Mouse (Mus musculus): ENCODE data around the gene Ddb2.

Gene Ddb2

DNA sequence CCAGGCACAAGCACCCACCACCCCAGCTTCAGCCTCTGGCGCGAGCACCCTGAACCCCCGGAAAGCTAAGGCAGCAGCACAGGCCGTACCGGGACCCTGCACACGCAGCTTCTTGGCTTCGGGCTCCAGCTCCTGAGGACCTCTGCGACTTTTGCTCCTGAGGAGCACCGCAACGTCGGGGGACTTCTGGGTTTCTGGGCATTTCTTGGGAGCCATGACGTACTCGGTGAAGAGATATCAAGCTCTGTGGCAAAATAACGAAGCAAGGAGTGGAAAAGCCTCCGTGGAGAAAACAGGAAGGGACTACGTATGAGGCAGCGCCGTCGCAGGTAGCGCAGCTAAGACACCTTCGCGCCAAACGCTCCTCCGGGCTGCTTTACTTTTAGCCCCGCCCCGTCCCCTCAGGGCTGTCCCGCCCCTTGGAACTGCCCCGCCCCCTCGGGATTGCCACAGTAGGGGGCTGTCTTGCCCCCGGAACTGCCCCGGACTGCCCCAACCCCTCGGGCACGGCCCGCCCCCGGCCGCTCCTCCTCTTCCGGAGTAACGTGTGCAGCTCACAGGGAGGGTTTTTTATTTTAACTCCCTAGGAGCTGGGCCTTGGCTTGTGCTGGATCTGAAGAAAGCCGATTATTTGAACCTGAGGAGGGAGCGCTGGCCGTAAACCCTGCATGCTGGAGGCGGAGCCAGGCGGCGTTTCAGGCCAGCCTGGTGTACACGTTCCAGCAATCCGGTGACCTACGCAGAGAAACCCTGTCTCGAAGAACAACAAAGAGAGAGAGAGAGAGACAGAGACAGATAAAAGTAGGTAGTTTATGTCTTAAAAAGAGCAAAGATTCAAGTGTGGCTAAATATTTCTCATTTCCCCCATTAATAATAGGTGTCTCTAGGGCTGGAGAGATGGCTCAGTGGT, at the start of gene Ddb2:
Gene Ddb2 (minus strand): TSS at position 382 of the 910 bp plus-strand sequence.
- in situ Hi-C loops (cut with MboI; ENCODE audit: unreplicated experiment in 2 of 2), result no loop called here

DNA sequence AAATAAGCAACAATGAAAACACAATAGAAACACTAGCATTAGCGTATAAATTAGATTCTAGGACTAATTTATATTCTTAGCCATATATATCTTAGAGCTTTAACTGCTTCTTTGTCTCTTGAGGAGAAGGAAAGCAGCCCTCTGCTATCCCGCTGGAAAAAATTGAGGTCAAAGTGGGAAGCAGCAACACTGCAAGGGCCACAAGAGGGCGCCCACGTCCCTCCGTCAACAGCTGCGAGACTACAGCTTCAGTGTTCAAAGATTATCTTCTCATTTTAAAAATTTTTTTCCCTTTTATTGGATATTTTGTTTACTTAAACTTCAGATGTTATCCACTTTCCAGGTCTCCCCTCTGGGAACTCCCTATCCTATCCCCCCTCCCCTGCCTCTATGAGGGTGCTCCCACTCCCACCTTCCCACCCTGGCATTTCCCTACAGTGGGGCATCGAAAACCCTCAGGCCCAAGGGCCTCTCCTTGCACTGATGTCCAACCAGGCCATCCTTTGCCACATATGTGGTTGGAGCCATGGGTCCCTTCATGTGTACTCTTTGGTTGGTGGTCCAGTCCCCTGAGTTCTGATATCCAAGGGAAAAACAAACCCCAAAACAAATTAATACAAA, 49.2 kb upstream of the Ddb2 start:
- in situ Hi-C loops (cut with MboI; ENCODE audit: unreplicated experiment in 2 of 2), result loop anchor here (5.0 to 25.0 kb wide), 2 partner anchors 196 to 626 kb away; no protein-coding TSS in a partner anchor

DNA sequence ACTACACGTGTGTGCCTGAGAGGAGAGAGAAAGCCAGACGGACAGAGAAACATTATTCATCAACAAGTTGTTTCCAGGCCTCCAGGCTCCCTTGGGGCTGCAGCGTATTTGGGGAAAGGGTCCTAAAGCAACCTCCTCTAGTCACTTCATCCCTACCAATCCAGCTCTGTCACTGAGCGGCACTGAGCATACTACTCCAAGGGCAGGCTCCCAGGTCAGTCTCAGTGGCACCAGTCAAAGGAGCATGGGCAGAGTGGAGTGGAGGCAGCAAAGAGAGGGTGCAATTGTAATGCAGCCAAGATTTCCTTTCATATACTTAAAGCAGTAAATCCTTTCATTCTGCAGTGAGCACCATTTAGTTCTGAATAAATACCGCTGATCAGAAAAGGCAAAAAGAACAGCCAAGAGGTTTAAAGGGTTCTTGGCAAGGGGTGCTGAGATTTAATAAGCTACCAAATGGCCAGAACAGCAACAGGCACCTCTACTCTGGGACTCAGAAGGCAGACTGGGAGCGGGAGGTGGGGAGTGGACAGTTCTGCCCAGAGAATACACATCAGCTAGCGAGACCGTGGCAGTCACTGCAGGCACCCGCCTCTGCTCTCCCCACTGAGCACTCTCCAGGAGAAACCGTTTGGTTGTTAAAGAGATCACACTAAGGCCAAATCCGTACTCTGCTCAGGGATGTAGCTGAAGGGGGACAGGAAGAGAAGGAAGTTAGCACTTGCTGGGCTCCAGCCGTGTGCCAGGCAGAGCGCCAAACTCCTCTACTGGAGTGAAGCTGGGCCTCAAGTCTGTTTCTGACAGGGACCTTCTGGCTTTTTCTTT, 47.8 kb upstream of the Ddb2 start:
- in situ Hi-C loops (cut with MboI; ENCODE audit: unreplicated experiment in 2 of 2), result loop anchor here (5.0 to 25.0 kb wide), 2 partner anchors 198 to 628 kb away; no protein-coding TSS in a partner anchor

DNA sequence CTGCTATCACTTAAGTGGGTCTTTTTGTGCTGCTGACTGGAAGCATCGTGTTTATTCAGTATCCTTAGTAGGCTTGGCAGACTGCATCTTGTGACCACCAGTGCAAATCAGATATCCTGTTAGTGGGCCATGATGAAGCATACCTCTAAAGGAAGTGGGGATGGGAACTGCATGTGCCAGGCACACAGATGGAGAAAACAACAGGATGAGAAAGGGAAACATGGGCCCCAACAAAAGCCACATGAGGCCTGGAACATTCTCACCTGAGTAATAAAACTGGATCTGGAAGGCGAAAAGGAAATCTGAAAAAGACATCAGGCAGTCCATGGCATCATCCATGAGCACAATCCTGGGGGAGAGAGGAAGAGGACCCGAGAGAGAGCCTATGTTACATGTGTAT, 47.2 kb upstream of the Ddb2 start:
- in situ Hi-C loops (cut with MboI; ENCODE audit: unreplicated experiment in 2 of 2), result loop anchor here in 1 of 2 experiments (25.0 kb wide), 1 partner anchor 628 kb away; no protein-coding TSS in a partner anchor

DNA sequence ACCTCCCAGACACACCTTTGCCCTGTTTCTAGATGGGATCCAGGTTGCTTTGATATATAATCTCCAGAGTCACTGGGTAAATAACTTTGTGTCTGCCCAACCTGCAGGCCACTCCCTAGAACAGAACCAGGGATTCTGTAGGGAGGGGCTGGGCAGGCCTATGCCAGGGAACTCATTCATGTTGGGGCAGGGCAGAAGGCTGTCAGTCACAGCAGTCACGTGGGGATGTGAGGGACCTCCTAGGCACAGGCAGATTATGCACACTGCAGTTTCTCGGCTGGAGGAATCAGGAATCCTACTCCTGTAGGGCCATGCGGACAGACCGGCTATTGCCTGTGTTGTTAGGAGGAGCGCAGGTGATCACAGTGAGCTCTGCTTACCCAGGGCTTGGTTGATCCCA, 44.6 kb upstream of the Ddb2 start:
- in situ Hi-C loops (cut with MboI; ENCODE audit: unreplicated experiment in 2 of 2), result loop anchor here in 1 of 2 experiments (25.0 kb wide), 1 partner anchor 631 kb away; no protein-coding TSS in a partner anchor

DNA sequence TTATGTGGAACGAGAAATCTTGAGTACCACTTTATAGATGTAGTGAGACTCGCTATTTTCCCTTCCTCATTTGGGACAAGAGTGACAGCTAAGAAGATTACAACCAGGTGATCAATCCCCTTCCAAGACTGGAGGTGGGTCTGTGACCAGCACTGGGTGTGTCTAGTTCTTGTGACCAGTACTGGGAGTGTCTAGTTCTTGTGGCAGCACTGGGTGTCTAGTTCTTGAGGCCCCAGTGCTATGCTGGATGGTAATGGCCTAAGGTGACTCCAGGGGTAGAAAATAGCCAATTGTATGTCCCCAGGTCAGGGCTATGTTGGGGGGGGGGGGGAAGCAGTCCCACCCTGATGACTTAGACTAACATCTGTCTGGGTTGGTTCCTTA, 42.6 kb upstream of the Ddb2 start:
- in situ Hi-C loops (cut with MboI; ENCODE audit: unreplicated experiment in 2 of 2), result loop anchor here in 1 of 2 experiments (25.0 kb wide), 1 partner anchor 633 kb away; no protein-coding TSS in a partner anchor

DNA sequence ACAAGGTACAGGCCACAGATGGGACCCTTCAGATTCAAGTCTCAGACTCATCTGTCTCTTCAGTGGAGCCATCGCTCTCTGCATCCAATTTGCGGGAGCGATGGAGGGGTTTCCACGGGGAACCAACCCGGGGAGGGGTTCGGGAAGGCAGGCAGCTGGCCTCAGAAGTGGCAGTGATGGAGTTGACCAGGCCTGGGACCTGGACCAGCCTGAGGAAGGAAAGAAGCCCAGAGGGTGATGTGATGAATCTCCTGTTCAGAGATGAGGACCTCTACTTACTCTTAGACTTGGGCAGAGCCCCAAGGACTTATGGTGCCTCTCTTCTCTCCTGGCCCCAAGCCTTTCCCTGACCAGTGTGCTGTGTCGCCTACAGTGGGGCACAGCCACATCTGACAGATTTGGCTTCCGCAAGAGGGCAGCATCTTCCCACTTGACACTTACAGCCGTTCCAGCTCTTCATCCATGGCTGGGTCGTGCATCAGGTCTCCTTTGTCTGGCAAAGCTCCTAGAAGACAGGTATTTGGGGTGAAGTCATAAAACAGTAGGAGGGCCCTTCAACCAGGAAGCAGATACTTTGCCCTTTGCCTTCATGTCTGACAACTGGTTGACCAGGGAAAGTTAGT, 42.1 kb upstream of the Ddb2 start:
- in situ Hi-C loops (cut with MboI; ENCODE audit: unreplicated experiment in 2 of 2), result loop anchor here in 1 of 2 experiments (25.0 kb wide), 1 partner anchor 633 kb away; no protein-coding TSS in a partner anchor

DNA sequence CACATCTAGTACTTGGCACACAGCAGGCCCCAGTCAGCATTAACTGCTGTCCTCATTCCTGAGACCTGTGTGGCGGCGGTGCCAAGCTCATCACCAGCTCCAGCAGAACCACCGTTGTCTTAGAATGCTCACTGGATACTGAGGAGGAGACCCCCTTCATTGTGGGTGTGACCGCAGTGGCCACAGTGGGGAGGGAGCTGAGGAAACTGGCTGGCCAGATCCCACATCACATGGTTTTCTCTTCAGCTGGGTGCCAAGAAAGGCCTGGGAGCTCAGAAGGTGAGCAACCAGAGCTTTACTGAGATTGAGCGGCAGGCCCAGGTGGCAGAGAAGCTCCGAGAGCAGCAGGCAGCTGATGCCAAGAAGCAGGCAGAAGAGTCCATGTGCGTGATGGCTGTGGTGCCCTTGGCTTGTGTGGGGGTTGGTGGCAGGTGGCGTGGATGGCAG, 32.9 kb upstream of the Ddb2 start:
- in situ Hi-C loops (cut with MboI; ENCODE audit: unreplicated experiment in 2 of 2), result no loop called here

DNA sequence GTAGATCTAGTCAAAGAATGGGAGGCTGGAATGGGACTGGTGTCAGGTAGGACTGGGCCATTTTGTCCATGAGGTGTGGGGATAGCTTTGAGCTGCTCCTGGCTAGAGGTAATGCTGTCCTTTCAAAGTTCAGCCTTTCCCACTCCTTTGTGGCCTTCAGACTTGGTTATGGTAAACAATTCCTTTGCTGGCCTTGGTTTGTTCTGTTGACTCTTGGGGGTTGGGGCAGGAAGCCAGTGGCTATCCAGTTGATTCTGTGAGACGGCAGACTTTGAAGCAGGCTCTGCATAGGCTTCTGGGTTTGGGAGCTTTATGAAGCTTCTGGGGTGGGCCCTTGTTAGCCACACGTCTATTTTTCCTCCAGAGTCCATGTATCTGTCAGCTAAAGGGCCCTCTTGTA, 31.9 kb upstream of the Ddb2 start:
- in situ Hi-C loops (cut with MboI; ENCODE audit: unreplicated experiment in 2 of 2), result no loop called here

DNA sequence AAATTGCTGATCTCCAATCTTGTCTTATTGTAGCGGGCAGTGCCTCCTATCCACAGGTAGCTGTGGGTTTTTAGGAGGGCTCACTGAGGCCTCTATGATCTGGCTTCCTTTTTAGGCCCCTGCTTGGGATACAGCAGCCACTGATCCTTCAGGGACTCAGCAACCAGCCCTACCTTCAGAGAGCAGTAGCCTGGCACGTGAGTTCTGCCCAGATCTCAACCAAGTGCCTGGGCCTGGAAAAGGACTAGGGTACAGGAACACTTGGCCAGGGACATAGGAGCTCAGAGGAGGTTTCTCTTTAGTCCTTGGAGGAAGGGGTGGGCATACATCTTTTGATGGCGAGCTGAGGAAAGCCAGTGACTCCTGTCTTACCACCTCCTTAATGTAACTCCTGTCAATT, 31.3 kb upstream of the Ddb2 start:
- in situ Hi-C loops (cut with MboI; ENCODE audit: unreplicated experiment in 2 of 2), result no loop called here

DNA sequence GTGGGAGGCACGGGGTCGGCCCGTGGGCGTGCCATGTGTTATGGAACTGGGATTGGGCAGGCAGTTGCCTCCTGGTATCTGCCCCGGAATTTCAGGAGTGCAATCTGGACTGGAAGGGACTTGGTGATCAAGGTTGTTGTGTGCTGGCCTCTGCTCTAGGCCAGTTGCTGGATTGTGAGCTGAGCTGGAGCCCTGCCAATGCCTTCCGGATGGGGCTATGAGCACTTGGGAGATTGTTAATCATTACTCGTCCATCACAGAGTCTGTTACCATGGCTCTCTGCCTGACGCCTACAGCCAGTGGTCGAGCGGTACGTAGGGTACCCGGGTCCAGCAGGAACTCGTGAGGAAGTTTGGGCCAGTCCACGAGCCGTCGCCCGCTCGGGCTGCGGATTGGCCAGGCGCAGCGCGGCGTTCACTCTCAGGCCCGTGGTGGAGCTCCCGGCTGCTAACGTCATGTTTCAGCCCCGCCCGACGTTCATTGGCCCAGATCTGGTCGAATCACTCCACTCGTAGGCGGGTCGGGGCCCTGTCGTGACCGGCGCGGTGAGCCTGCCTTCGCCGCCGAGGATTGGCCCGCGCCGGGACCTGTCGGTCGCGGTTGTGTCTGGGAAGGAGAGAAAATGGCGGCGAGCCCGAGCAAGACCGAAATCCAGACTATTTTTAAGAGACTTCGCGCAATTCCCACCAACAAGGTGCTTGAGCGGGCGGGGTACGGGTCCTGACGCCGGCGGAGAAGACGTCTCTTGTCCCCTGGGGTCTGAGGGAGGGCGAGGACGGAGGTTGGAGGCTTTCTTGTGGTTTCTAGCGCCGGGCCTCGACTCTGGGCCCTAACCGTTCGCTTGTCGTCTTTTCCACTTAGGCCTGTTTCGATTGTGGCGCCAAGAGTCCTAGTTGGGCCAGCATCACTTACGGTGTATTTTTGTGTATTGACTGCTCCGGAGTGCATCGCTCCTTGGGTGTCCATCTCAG, 28.2 kb upstream of the Ddb2 start, which contains the start of gene Arfgap2:
Gene Arfgap2 (plus strand): TSS at position 264 of the 971 bp plus-strand sequence.
- in situ Hi-C loops (cut with MboI; ENCODE audit: unreplicated experiment in 2 of 2), result no loop called here

DNA sequence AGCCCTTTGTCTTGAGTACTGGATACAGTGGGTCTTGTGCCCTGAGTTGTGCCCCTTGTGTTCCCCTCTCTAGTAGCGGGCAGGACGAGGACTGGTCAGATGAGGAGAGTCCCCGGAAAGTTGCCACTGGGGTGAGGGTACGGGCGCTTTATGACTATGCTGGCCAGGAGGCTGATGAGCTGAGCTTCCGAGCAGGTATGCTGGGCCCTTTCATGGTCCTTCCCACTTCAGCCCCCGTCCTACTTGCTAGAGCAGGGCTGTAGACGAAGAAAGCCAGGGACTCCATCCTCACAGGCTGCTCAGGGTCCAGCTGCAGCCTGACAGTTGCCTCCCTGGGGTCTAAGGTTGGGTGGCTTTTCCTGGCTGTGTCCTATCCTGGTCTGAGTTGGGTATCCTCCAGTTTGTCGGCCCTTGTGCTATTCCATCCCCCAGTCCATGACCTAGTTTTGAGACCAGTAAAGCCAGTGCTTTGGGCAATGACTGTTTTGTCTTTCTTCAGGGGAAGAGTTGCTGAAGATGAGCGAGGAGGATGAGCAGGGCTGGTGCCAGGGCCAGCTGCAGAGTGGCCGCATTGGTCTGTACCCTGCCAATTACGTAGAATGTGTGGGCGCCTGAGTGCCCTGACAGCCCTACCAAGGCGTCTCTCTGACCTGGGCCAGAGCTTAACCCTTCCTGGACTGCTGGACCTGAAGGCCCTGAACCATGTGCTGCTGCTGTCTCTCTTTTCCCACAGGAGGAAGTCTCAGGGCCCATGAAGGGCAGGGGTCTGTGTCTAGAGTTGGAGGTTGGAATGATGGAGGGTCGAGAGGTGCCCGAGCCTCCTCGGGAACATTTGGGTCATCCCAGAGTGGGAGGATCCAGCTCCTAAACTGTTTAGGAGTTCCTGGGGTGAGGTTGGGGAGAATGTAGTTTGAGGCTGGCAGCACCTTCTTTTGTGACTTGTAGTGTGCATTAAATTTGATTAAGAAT, 27.2 kb upstream of the Ddb2 start:
- in situ Hi-C loops (cut with MboI; ENCODE audit: unreplicated experiment in 2 of 2), result no loop called here

DNA sequence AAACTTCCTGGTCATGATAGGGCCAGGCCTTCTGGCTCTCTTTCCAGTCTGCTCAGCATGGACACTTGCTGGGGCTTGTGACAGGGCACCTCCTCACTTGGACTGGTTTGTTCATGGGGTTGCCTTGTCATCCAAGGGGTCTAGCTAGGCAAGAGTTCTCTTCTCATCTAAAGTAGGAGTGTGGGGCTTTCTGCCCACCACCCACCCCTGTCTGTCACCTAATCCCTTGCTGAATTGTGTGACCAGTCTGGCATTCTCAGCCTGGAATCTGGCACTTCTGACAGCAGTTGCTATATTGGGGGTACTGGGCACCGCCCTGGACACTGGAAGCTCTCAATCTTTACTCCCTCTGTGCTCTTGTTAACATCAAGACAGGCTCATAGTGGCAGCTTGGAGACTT, 22.7 kb upstream of the Ddb2 start:
- in situ Hi-C loops (cut with MboI; ENCODE audit: unreplicated experiment in 2 of 2), result no loop called here

DNA sequence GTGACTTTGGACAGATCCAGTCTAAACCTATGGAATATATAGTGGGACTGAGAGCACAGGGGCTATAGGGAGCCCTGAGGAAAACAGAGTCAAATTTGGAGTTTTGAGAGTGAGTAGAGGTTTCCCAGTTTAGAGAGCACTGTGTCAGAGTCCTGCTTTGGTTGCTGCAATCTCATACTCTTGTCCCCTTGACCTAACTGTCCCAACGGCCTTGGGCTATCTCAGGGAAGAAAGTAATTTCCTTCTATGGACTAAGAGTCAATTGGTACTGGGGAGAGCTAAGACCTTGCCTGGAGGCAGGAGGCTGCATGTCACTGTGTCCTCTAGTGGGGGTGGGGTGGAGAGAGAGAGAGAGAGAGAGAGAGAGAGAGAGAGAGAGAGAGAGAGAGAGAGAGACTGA, 22.0 kb upstream of the Ddb2 start:
- in situ Hi-C loops (cut with MboI; ENCODE audit: unreplicated experiment in 2 of 2), result no loop called here

DNA sequence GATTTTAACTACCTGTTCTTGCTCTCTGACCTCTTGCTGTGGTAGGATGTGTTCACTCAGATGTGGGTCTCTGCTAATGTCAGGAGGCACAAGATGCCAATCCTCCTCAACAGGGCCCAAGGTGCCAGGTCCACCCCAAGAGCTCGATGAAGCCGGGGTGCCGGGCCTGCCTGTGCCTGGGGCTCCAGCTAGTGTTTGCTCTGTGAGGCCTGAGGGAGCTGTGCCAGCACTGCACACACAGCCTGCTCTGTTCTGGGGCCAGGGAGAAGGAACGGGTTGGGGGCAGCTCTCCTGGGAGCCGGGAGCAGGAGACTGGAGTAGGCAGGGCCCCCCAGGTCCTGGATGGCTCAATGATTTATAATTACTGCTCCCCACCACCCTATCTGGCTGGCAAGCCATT, 21.3 kb upstream of the Ddb2 start:
- in situ Hi-C loops (cut with MboI; ENCODE audit: unreplicated experiment in 2 of 2), result no loop called here

DNA sequence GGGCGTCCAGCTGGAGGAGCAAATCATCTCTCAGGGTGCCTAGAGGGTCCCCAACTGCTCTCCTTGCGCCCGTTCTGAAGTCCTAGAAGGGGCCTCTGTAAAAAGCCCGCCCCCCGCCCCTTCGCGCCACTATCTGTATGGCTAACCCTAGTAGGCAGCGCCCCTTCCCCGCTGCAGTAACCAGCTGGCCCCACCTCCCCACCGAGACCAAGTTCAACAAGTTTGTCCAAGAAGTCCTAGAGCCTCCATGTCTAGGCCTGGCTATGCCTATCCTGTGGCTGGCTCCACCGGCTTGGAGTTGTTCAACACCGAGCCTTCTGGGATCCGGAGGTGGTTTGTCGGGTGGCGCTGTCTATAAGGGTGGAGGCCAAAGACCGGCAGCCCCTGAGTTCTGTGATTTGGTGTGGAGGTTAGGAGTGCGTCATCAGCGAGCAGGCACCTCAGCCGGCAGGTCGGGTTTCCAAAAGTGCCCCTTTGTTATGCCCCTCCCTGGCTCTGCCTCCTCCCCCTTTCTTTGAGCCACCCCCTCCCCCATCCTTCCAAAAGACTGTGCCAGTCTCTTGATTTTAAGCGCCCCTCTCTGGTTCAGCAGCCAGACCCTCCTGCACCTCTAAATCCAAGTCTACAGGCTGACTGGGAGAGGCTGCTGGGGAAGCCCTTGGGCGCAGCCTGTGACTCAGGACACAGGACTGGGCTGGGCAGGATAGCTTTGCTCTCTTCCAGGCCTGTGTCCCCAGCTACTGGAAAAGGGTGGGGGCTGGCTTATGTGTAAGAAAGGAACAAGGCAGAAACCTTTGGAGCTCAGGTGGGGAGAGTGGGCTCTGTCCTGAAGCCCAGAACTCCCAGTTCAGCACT, 20.6 kb upstream of the Ddb2 start:
- in situ Hi-C loops (cut with MboI; ENCODE audit: unreplicated experiment in 2 of 2), result no loop called here

Data from v-Abl transformed pro-B cells (cell line).